Mouse (Mus musculus) lung, postnatal 36 days (tissue): ENCODE measurements around the gene Ddx25.
A peak's percentile ranks its signal among the peaks of the same experiment; 100 is the strongest.

Experiments used
- DNase-seq: peaks from one replicate; pipeline ENCODE4 v3.0.0; 2022; ENCODE audit warnings: mixed read lengths

Ddx25 gene

DNA sequence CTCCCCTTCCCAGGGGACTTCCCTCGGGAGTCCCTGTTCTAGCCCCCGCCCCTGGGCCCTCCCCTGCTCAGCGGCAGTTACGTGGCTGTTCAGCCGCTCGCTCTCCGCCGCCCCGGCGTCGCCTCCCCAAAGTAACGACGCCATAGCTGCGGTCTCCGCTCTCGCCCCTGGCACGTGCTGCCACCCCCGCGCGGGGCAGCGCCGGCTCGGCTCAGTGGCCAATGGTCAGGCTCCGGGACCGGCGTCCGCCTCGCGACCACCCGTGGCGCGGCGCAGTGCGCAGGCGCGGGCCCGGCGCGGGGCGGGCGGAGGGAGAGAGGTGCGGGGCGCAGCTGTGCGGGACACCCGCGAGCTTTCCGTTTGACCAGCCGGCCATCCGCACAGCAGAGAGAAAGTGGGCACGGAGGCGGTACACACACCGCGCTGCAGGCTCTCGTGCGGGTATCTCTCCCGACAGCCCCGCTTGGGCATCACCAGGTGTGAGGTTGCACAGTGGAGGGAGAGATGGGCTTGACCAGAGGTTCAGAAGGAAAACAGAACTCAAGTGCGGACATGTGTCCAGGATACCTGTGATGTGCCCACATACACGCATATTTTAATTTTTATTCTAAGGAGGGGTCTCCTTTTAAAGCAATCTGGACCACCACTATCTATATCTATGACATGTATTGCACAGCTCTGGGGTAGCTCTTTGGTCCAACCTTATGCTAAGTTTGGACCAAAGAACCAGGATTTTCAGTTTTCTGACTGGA, at the start of gene Ddx25, which contains the start of gene Pus3:
Ddx25 (minus strand) TSS at position 272 of the 752 bp plus-strand sequence.
Pus3 (plus strand) TSS at position 339 of the 752 bp plus-strand sequence.
- no peak for DNase-seq

DNA sequence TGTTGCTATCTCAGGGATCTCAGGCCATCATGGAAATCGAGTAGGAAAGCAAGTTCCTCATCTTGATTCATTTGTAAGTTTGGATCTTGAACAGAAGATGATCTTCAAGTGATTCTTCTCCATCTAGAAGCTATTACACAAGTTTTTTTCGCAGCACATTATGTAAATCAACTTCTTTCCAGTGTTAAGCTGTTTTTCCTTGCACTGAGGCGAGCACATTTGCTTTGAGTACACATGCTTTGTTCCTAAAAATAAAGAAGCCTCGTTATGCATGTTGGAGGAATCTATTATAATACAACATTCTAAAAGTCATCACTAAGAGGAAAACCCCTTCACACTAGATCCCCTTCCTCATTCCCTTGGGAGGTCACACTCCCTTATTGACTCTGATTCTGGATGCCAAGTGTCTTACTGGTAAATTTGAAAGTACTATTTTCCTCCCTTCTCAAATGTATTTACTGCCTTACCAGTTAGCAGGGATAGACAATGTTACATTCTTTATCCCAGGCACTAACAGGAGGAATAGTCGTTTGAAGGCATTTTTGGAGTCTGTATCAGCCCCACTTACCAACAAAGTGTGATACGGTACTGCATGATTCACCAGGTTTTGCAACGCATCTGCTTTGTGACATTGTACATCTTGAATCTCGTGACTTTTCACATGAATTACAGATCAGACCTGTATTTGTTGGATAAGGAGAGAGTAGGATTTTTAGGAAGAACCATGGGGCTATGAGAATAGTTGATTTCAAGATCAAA, 49.5 kb upstream of the Ddx25 start:
- no peak for DNase-seq

DNA sequence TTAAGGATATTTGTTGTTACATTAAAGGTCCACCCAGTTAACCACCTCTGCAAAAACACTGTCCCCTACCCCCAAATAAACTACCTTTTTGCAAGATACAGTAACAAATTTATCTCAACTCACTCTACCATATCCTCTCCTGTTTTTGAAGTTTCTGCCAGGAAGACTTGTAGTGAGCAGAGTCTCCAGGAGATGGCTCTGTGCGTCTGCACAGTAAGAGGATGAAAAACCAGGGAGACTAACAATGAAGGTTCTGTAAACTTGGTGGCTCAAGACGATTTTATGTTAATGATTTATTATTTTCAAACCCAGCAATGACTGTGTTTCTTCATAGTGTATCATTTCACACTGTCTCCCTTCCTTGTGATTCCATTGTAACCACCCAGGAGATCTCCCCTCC, 34.6 kb upstream of the Ddx25 start:
- DNase-seq: peak; percentile 3

DNA sequence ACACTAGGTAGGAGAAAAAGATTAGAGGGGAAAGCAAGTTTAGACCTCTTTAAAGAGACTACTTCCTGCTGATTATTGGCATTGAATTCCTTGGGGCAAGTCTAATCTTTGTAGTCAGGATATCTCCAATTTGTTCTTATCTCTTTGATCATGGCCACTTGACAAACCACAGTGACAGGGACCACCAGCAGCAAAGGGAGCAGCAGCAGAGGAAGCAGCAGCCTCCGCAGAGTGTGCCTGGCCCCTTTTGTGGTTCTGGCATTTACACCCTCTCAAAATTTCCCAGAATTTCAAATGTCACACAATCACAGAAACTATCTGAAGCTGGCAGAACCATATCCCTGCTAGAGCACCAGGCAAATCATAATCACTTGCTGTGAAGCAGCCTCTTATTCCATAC, 29.3 kb upstream of the Ddx25 start:
- no peak for DNase-seq

DNA sequence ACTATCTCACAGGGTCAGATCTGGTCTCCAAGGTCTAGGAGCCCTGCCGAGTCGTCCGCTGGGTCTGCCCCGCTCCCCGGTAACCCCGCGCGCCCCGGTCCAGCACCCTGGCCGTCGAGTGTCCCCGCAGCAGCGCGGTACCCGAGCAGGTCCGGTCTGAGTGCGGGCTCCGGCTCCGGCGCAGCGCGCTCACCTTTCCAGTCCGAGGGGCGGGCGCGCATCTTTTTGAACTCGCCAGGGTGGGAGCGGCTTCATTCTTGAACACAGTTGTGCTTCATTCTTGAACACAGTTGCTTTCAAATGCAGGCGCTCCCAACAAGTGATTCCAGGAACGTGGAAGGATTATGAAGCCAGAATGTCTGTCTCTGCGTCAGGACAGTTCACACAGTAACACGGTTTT, 16.1 kb upstream of the Ddx25 start:
- DNase-seq: no peak

DNA sequence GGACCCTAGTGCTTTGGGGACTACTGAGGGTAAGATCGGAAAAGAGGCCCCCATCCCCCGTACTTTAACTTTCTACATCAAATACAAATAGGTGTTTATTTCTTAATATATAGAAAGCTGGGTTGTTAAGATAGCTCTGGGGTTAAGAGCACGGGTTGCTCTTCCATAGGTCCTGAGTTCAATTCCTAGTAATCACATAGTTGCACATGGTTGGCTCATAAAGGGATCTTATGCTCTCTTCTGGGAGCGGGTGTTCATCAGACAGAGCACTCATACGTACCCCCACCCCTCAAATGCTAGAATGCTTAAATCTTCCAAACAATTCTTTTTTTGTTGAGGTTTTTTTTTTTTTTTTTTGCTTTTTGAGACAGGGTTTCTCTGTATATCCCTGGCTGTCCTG, 12.3 kb upstream of the Ddx25 start:
- DNase-seq: no peak

DNA sequence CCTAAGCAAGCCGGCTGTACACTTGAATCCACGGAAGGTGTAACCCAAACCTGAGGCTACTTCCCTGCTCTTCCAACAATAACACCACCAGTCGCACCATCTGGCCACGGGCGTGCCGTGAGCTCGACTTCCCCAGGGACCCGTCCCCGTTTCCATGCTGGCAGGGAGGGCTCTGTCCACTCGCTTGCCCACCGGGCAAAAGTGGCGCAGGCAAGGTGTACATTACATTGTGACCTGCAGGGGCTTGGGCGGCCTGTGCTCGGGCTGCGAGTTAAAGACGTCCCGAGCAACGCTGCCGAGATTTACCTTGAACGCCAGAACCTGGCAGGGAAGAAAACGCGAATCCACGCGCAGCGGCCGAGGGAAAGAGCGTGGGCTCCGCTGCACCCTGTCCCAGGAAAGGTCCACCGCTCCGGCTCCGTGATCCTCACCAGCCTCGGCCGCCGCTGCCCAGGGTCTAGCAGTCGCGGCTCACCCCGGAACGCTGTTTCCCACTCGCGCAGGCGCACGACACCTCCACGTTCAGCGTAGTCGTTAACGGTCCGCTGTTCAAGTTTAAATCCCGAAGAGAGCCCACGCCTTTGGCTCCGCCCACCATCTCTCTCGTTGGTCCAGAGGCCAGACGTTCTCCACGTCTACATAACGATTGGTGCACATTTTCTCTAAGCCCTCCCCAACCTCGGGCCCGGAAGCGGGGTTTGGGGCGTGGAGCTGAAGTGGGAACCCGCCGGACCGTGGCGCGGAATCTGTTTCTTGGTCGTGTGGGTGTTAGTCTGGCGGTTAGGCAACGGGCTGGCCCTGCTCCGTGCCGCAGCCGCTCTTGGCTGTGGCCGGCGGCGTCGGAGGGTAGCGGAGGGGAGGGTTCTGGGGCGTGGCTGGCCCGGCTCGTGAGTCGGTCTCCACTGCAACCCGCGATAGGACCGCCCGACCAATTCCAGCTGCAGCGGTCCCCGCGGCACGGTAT, 11.5 kb upstream of the Ddx25 start, which contains the start of the genes Pate2 and Hyls1:
Pate2 (plus strand) TSS at position 714 of the 964 bp plus-strand sequence.
Hyls1 (minus strand) TSS at position 828 of the 964 bp plus-strand sequence.
- peak; percentile 98 for DNase-seq

DNA sequence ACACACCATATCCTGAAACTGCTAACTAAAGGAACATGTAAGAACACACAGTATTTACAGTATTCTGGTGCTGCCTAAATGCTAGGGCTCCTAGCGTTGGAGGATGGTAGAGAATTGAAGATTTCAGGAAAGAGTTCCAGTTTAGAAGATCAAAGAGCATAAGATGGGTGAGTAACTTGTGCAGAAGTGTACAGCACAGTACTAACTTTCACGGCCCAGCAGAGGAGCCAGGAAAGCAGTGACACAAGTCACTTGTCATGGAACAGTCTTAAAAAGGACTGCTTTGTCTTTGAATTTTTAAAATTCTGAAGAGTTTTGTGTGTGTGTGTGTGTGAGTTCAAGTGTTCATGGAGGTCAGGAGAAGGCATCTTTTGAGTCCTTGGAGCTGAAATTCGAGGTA, 9.7 kb upstream of the Ddx25 start:
- no peak for DNase-seq

- no peak for DNase-seq
Measured at GRCm38 (mm10) chr9:35564536-35565240, 6.4 kb upstream of the Ddx25 start.

DNA sequence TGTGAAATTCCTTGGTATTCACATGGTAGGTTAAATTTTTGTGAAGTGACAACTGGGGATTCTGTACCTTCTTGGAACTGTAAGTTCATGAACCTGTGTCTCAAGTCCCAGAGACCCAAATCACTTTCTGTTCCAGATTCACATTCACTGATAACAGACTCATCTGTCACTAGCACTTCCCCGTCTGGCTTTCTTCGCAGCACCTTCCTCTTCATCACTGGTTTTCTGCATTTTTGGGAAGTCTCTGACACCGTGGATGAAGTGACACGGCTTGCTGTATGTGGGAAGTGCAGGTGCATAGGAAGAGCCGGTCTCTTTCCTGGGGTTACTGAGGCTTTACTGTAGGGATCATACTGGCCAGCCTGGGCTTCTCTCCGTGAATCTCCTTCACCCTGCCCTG, 3.3 kb upstream of the Ddx25 start:
- DNase-seq: no peak

DNA sequence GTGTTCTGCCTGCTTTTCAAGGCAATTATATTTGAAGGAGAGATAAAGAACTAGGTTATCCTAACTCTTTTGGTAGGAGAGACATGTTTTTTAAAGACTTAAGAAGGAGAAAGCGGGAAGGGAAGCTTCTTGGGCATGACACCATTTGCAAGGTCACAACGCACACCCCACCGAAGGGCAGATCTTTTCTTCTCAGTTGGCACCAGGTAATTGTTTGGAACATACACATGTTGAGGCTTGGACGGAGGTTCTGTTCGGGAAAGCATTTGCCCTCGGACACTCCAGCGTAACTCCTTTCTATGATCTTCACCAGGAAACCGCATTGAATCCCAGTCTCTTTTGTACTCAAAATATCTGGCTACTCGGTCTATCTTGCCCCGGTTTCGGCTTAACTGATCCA, 2.7 kb upstream of the Ddx25 start:
- no peak for DNase-seq

GRCm38 (mm10) chr9:35559009-35559890, 922 bp upstream of the Ddx25 start:
- DNase-seq: peak; percentile 86

- no peak for DNase-seq
Measured at GRCm38 (mm10) chr9:35556494-35557102, 1.7 kb downstream of the Ddx25 start.

GRCm38 (mm10) chr9:35548455-35548854, 9.9 kb downstream of the Ddx25 start:
- no peak for DNase-seq

DNA sequence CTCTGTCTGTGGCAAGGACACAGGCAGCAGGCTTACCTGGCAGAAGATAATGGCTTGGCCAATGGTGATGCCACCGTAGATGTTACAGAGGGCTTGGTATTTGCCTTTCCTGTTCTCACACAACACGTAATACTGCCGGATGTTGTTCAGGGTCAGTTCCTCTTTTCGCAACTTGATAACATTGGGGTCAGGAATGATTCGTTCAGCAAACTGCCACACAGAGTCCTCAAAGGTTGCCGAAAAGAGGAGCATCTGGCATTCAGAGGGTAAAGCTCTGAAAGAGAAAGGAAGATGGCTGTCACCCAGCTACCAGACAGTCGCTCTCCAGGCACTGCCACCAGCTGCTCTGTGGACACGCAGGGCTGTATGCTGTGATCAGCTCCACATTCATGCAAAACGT, 11.6 kb downstream of the Ddx25 start:
- DNase-seq: no peak

DNA sequence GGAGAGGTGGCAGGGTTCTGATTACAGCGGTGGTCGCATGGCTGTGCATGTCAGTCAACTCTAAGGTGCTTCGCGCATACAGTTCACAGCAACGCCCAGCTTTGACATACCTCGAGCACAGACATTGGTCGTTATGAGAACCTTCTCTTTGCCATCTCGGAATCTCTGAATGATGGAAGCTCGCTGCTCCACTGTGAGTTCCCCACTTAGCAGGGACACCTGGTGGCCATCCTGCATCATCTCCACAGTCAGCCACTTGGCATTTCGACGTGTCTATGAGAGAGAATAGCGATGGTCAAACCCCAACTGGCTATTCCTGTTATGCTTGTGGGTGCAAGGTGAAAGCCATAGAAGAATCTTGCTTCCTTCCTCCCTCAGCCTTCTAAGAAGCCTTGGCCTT, 12.6 kb downstream of the Ddx25 start:
- no peak for DNase-seq

GRCm38 (mm10) chr9:35544666-35545065, 13.7 kb downstream of the Ddx25 start:
- DNase-seq: no peak

DNA sequence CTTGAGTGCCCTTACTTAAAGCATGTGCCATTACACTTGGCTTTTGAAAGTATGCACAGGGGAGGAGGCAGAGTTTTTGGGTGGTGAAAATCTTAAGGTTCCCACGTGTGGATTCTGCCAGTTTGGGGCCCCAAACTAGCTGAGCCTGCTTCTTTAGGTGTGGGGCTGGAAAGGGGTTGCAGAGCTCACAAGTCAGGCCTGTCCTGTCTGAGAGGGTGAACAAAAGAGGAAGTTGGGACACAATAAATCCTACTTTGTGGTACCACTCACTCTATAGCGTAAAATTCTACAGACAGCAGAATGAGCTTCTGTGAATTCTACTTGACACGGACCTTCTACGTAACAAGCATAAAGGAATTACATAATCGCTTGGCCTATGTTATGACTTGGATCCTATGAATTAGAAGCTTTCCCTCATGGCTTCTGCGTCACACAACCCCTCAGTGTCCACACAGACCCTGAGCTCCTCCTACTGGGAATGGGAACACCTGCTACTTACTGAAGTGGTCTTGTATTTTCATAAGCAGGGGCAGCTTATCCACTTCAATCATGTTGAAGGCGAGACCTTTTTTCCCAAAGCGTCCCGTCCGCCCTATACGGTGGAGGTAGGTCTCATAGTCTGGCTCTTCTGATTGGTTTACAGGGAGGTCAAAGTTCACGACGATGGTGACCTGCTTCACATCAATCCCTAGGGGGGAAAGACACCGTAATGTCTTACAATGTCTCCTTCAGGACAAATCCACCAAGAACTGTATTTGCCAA, 15.0 kb downstream of the Ddx25 start:
- DNase-seq: no peak

GRCm38 (mm10) chr9:35541941-35542340, 16.4 kb downstream of the Ddx25 start:
- DNase-seq: no peak

- peak; percentile 84 for DNase-seq
Measured at GRCm38 (mm10) chr9:35541488-35541887, 16.8 kb downstream of the Ddx25 start.
